Mouse (Mus musculus) CH12.LX (cell line): ENCODE results near the gene Krt72. TPM values are rescaled to one million over a fixed set of nuclear protein-coding genes. Genes with fewer than 3 reads are reported as not detected.

Experiments used
- DNase-seq: peaks from one replicate; pipeline ENCODE4 v3.0.0-alpha.2; 2013; ENCODE audit errors: extremely low read depth
- H3K27ac ChIP-seq: 2 replicates; pipeline ENCODE4 v1.5.1; 2012; ENCODE audit warnings: low read depth, mild to moderate bottlenecking, control low read depth, moderate library complexity; ENCODE audit not compliant: insufficient read depth
- H3K27me3 ChIP-seq: replicated peaks from 2 replicates; pipeline ENCODE3; 2012; ENCODE audit warnings: inconsistent platforms
- H3K36me3 ChIP-seq, 2 experiments: replicated peaks in 1 of 2; 2 replicates each; pipeline versions ENCODE3 to v1.6.1; 2012; ENCODE audit warnings: inconsistent platforms in 1 of 2, low read length in 1 of 2, mild to moderate bottlenecking in 1 of 2, mixed read lengths in 1 of 2, moderate library complexity in 1 of 2; ENCODE audit not compliant: control insufficient read depth in 1 of 2, insufficient read depth in 1 of 2
- H3K4me1 ChIP-seq, 2 experiments: 2 replicates each; pipeline ENCODE4 v1.6.1; 2012; ENCODE audit warnings: inconsistent platforms in 1 of 2, moderate library complexity in 1 of 2; ENCODE audit not compliant: insufficient read depth in 2 of 2, control insufficient read depth in 1 of 2
- H3K4me2 ChIP-seq: 2 replicates; pipeline ENCODE4 v1.6.1; 2012; ENCODE audit warnings: low read depth, mild to moderate bottlenecking, control low read depth; ENCODE audit not compliant: poor library complexity, insufficient read depth, severe bottlenecking
- H3K4me3 ChIP-seq, 3 experiments: fragments of 150-350 bp in 1 of 3; sonication (generic) in 1 of 3; replicated peaks in 1 of 3; 2 replicates each; pipeline versions ENCODE3 to v1.5.1; 2011 to 2012; ENCODE audit warnings: low read depth in 2 of 3, low read length in 2 of 3, mild to moderate bottlenecking in 2 of 3, moderate library complexity in 2 of 3, control low read depth in 1 of 3, improper control_type of control experiment in 1 of 3, inconsistent platforms in 1 of 3, mixed read lengths in 1 of 3; ENCODE audit not compliant: poor library complexity in 1 of 3
- H3K79me2 ChIP-seq: replicated peaks from 2 replicates; pipeline ENCODE4 v1.6.1; 2012; ENCODE audit warnings: mild to moderate bottlenecking, moderate library complexity; ENCODE audit not compliant: control insufficient read depth, poor library complexity, insufficient read depth, severe bottlenecking; ENCODE audit errors: extremely low read depth
- H3K9ac ChIP-seq: 2 replicates; pipeline ENCODE4 v1.6.1; 2012; ENCODE audit warnings: low read depth, mild to moderate bottlenecking, control low read depth, moderate library complexity; ENCODE audit not compliant: insufficient read depth
- H3K9me3 ChIP-seq: replicated peaks from 2 replicates; pipeline ENCODE3; 2012; ENCODE audit warnings: low read length, inconsistent platforms, mixed read lengths
- CHD1 ChIP-seq: IDR thresholded peaks from 2 replicates; pipeline ENCODE4 v1.6.1; 2012; ENCODE audit warnings: low read depth, low read length, improper control_type of control experiment, inconsistent platforms
- CHD2 ChIP-seq: IDR thresholded peaks from 2 replicates; pipeline ENCODE4 v1.6.1; 2011; ENCODE audit warnings: low read length, improper control_type of control experiment
- CTCF ChIP-seq, 2 experiments: IDR thresholded peaks in 1 of 2; conservative IDR thresholded peaks in 1 of 2; 2 replicates each; pipeline ENCODE4 v1.5.1; 2011 to 2012; ENCODE audit warnings: low read depth in 2 of 2, low read length in 2 of 2, improper control_type of control experiment in 1 of 2, inconsistent platforms in 1 of 2, mild to moderate bottlenecking in 1 of 2, moderate library complexity in 1 of 2
- E2F4 ChIP-seq: IDR thresholded peaks from 2 replicates; pipeline ENCODE4 v1.6.1; 2011; ENCODE audit warnings: low read depth, low read length, improper control_type of control experiment; ENCODE audit not compliant: insufficient replicate concordance
- ETS1 ChIP-seq: conservative IDR thresholded peaks from 2 replicates; pipeline ENCODE4 v1.6.1; 2012; ENCODE audit warnings: low read depth, mild to moderate bottlenecking, inconsistent platforms, low read length, improper control_type of control experiment, moderate library complexity
- GABPA ChIP-seq: IDR thresholded peaks from 2 replicates; pipeline ENCODE4 v1.6.1; 2012; ENCODE audit warnings: low read depth, low read length, improper control_type of control experiment, inconsistent platforms; ENCODE audit not compliant: insufficient replicate concordance
- IRF4 ChIP-seq: IDR thresholded peaks from 2 replicates; pipeline ENCODE4 v1.6.1; 2014; ENCODE audit warnings: low read depth, mild to moderate bottlenecking, inconsistent platforms, low read length, improper control_type of control experiment
- JUN ChIP-seq: IDR thresholded peaks from 2 replicates; pipeline ENCODE4 v1.6.1; 2011; ENCODE audit warnings: low read depth, mild to moderate bottlenecking, low read length, improper control_type of control experiment, moderate library complexity; ENCODE audit not compliant: insufficient read depth
- MAFK ChIP-seq: IDR thresholded peaks from 2 replicates; pipeline ENCODE4 v1.6.1; 2011; ENCODE audit warnings: low read length, improper control_type of control experiment; ENCODE audit not compliant: insufficient replicate concordance
- MEF2A ChIP-seq: IDR thresholded peaks from 2 replicates; pipeline ENCODE4 v1.6.1; 2014; ENCODE audit warnings: low read depth, mild to moderate bottlenecking, inconsistent platforms, low read length, improper control_type of control experiment, borderline replicate concordance
- MXI1 ChIP-seq: IDR thresholded peaks from 2 replicates; pipeline ENCODE4 v1.6.1; 2011; ENCODE audit warnings: mild to moderate bottlenecking, low read depth, low read length, improper control_type of control experiment
- NELFE ChIP-seq: IDR thresholded peaks from 2 replicates; pipeline ENCODE4 v1.6.1; 2011; ENCODE audit warnings: low read depth, low read length, improper control_type of control experiment
- PAX5 ChIP-seq: IDR thresholded peaks from 2 replicates; pipeline ENCODE4 v1.6.1; 2012; ENCODE audit warnings: low read length, inconsistent platforms, mixed read lengths
- POLR2A ChIP-seq: IDR thresholded peaks from 2 replicates; pipeline ENCODE4 v1.6.1; 2011; ENCODE audit warnings: low read depth, mild to moderate bottlenecking, improper control_type of control experiment, low read length
- POLR2AphosphoS2 ChIP-seq: IDR thresholded peaks from 2 replicates; pipeline ENCODE4 v1.6.1; 2011; ENCODE audit warnings: low read depth, low read length, improper control_type of control experiment
- RAD21 ChIP-seq: IDR thresholded peaks from 2 replicates; pipeline ENCODE4 v1.6.1; 2011; ENCODE audit warnings: low read depth, mild to moderate bottlenecking, low read length, improper control_type of control experiment, moderate library complexity
- USF2 ChIP-seq: conservative IDR thresholded peaks from 2 replicates; pipeline ENCODE4 v1.6.1; 2011; ENCODE audit warnings: low read depth, low read length, improper control_type of control experiment
- dilution Hi-C: fragments of 300-500 bp; cut with MboI; formaldehyde crosslinking; loops from 2 replicates; pipeline ENCODE4 v1.14.3; 2020; ENCODE audit warnings: low sequenced_read_pairs; ENCODE audit not compliant: extremely low pct_unique_long_range_greater_than_20kb, extremely low pct_ligation_motif_present
- in situ Hi-C: fragments of 300-500 bp; cut with MboI; formaldehyde crosslinking; loops from 3 replicates; pipeline ENCODE4 v1.14.3; 2019; ENCODE audit warnings: low sequenced_read_pairs, low pct_ligation_motif_present, low pct_unique_long_range_greater_than_20kb, mixed read lengths
- polyA plus RNA-seq: library from polyadenylated mRNA; unstranded; fragments of >175 nt; gene quantifications from 2 replicates; pipeline ENCODE4 v1.2.1, GENCODE M21; 2012; ENCODE audit warnings: low read depth; ENCODE audit not compliant: insufficient read length
- total RNA-seq, 2 experiments: library from RNA; depleted of rRNA; stranded (reverse); fragments of 300-350 nt in 1 of 2; fragments of >200 nt in 1 of 2; gene quantifications; 2 replicates each; pipeline ENCODE4 v1.2.3; 2012 to 2014

Krt72 gene
- total and polyA plus RNA-seq, 3 experiments, result not detected

DNA sequence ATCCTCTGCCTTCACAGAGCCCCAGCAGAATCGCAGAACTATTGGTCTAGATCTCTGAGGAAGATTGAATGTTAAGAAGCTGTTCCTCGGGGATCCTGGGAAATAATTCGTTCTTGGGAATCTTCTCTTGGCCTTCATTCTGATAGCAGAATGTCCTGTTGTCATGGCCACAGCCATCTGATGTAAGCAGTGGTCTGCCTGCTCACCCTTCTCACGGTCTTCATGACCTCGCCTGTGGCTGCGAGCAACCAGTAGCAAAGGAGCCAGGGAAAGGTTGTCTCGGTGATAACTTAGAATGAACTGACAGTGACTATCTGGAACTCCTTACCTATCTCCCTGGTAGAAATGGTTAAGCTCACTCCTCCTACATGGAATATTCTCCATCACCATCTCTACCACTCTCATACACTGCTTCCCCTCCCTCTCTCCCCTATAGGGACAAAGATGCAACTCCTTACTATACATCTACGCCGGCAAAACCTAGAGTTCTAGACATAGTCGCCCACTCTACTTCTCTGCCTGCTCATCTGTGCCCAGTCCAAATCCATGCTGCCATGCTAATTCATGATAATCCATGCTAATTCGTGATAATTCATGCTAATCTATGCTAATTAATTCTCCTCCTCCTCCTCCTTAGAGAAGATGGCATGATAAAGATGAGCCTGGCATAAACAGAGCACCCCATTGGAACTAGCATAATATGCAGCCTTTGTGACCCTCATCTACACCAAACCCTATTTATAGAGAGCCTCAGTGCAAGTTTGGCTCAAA lies 17.0 kb upstream of the Krt72 start:
- TF ChIP-seq POLR2A, result no peak
- TF ChIP-seq MAFK, result no peak
- no peak for TF ChIP-seq MXI1
- TF ChIP-seq GABPA, result no peak
- no peak for TF ChIP-seq JUN
- TF ChIP-seq CTCF (conservative IDR thresholded peaks at IDR 0.05 in 1 of 2, IDR thresholded peaks at IDR 0.05 in 1 of 2; ENCODE audit: low read depth in 2 of 2, low read length in 2 of 2), result no peak
- TF ChIP-seq PAX5, result no peak
- no peak for TF ChIP-seq CHD2
- TF ChIP-seq USF2, result no peak
- no peak for TF ChIP-seq NELFE
- no peak for TF ChIP-seq ETS1
- TF ChIP-seq IRF4, result no peak
- TF ChIP-seq, all 38 proteins: peak for 0
- no peak overlapping the region for H3K4me3 ChIP-seq
- no peak overlapping the region for H3K9ac ChIP-seq
- no peaks in the 10 kb centered on the region for H3K36me3 ChIP-seq
- dilution Hi-C loops, result no loop called here
- H3K27ac ChIP-seq, result no peak overlapping the region
- in situ Hi-C loops, result no loop called here
- H3K4me2 ChIP-seq, result no peak overlapping the region
- DNase-seq, result no peak
- peaks cover 91% of the 10 kb centered on the region for H3K27me3 ChIP-seq
- no peaks in the 10 kb centered on the region for H3K4me1 ChIP-seq
- H3K9me3 ChIP-seq, result no peaks in the 10 kb centered on the region
- no peaks in the 10 kb centered on the region for H3K79me2 ChIP-seq

DNA sequence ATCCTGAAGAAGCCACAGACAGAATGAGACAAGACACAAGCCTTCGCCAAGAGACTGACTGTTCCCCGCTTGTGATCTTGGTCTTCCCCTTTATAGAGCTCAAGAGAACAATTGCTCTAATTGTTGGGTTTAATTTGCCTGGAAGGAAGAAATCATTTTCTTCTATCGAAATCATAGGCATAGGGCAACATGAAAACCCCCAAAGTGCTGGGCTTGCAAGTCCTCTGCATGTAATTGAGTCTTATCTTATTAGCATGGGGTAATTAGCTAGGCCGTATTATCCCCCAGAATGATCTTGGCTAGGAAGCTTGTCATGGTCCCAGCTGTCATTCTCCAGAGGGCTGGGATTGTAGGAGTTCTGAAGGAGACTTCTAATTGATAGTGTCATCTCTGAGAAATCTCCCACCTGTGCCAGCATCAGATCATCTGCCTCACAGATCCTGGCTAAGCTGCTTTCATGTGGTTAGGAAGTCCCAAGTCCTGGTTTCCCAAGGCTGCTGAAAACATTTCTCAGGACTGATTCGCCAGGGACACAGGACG lies 16.1 kb upstream of the Krt72 start, which contains the start of gene Krt73:
Krt73 (minus strand) TSS at position 51 of the 540 bp plus-strand sequence.
- dilution Hi-C loops, result no loop called here

More for the DNA sequence above, 16.1 kb upstream of the Krt72 start, which contains the start of gene Krt73:
- Histone ChIP-seq H3K9me3 (no peaks in the 10 kb centered on the region), H3K36me3 (no peaks in the 10 kb centered on the region), H3K27me3 (peaks cover 96% of the 10 kb centered on the region), H3K4me2 (no peak within 1 kb of the TSS), H3K79me2 (no peaks in the 10 kb centered on the region), H3K4me1 (no peaks in the 10 kb centered on the region), H3K27ac (no peak within 1 kb of the TSS), H3K9ac (no peak within 1 kb of the TSS), H3K4me3 (no peak within 1 kb of the TSS)
- in situ Hi-C loops, result no loop called here
- no peak for DNase-seq
- TF ChIP-seq CTCF (conservative IDR thresholded peaks at IDR 0.05 in 1 of 2, IDR thresholded peaks at IDR 0.05 in 1 of 2; ENCODE audit: low read depth in 2 of 2, low read length in 2 of 2) (no peak), MXI1 (no peak), CHD1 (no peak), POLR2AphosphoS2 (no peak), E2F4 (no peak), MEF2A (no peak), JUN (no peak), RAD21 (no peak)
